Mouse (Mus musculus): ENCODE data around the gene Pip4k2b. TPM values are rescaled to one million over a fixed set of nuclear protein-coding genes. Genes with fewer than 3 reads are reported as not detected.
A peak's percentile ranks its signal among the peaks of the same experiment; 100 is the strongest.

Gene Pip4k2b
- total and polyA plus RNA-seq, 3 experiments, result 23.3 to 44.0 (median 30.8) TPM

DNA sequence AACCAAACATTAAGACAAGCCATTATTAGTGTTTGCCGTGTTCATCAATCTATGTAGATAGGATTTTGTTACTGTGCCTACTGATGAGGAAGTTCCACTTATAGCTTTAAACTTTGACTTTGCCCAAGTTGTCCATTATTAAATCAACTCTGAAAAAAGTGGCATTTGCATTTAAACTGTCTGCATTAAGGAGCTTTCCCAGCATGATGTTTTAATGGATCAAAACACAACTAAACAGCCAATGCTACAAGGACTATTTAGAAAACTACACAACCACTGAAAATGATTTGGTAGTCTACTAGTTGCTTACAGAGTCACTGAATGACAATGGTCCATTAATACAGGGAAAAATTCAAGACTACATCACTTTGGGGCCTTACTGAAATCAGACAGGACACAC is 34.4 kb upstream of the Pip4k2b start:
- peaks cover 8 to 44% of the 10 kb centered on the region in 2 experiments for H3K4me1 ChIP-seq (ENCODE audit: control insufficient read depth in 1 of 2, insufficient read depth in 2 of 2)
- in situ Hi-C loops (cut with MboI; ENCODE audit: low pct_ligation_motif_present, low pct_unique_long_range_greater_than_20kb, low sequenced_read_pairs) (no loop called here), dilution Hi-C loops (cut with MboI; ENCODE audit: extremely low pct_ligation_motif_present, extremely low pct_unique_long_range_greater_than_20kb, low sequenced_read_pairs) (no loop called here)
- peak overlapping the region; percentile 67 for H3K4me2 ChIP-seq (ENCODE audit: insufficient read depth, low read depth, poor library complexity, severe bottlenecking)
- no peak overlapping the region for H3K27ac ChIP-seq (ENCODE audit: insufficient read depth, low read depth)
- peak overlapping the region in 1 of 3 experiments; percentile 29 for H3K4me3 ChIP-seq (replicated peaks in 1 of 3; ENCODE audit: low read depth in 2 of 3, low read length in 2 of 3, poor library complexity in 1 of 3)
- H3K9me3 ChIP-seq (replicated peaks; ENCODE audit: low read length), result peaks cover 2% of the 10 kb centered on the region
- peaks cover 55 to 65% of the 10 kb centered on the region in 2 experiments for H3K36me3 ChIP-seq (replicated peaks in 1 of 2; ENCODE audit: control insufficient read depth in 1 of 2, insufficient read depth in 1 of 2, low read length in 1 of 2)
- H3K27me3 ChIP-seq (replicated peaks), result no peaks in the 10 kb centered on the region
- TF ChIP-seq ZMIZ1 (IDR thresholded peaks at IDR 0.05; ENCODE audit: low read depth, low read length) (0 out of 2 replicates have a peak, but pooled peaks have one; percentile 9), HCFC1 (IDR thresholded peaks at IDR 0.05; ENCODE audit: low read depth, low read length) (no peak), USF1 (IDR thresholded peaks at IDR 0.05; ENCODE audit: low read depth, low read length) (no peak), MAZ (IDR thresholded peaks at IDR 0.05; ENCODE audit: low read depth, low read length) (no peak), PAX5 (IDR thresholded peaks at IDR 0.05; ENCODE audit: low read length) (no peak), POLR2AphosphoS2 (IDR thresholded peaks at IDR 0.05; ENCODE audit: low read depth, low read length) (peak; percentile 79; the same call in 1 of the 2 replicates), MXI1 (IDR thresholded peaks at IDR 0.05; ENCODE audit: low read depth, low read length) (no peak), BHLHE40 (IDR thresholded peaks at IDR 0.05; ENCODE audit: low read depth, low read length) (no peak), POLR2A (IDR thresholded peaks at IDR 0.05; ENCODE audit: low read depth, low read length) (no peak), GABPA (IDR thresholded peaks at IDR 0.05; ENCODE audit: insufficient replicate concordance, low read depth, low read length) (no peak), TCF12 (IDR thresholded peaks at IDR 0.05; ENCODE audit: low read depth, low read length) (no peak), CHD2 (IDR thresholded peaks at IDR 0.05; ENCODE audit: low read length) (no peak), MAFK (IDR thresholded peaks at IDR 0.05; ENCODE audit: insufficient replicate concordance, low read length) (no peak), USF2 (conservative IDR thresholded peaks at IDR 0.05; ENCODE audit: low read depth, low read length) (no peak), MEF2A (IDR thresholded peaks at IDR 0.05; ENCODE audit: borderline replicate concordance, low read depth, low read length) (no peak), JUN (IDR thresholded peaks at IDR 0.05; ENCODE audit: insufficient read depth, low read depth, low read length) (no peak), CHD1 (IDR thresholded peaks at IDR 0.05; ENCODE audit: low read depth, low read length) (peak; percentile 24; the same call in 1 of the 2 replicates), ZC3H11A (IDR thresholded peaks at IDR 0.05; ENCODE audit: low read depth, low read length) (no peak)
- peak overlapping the region; percentile 45 for H3K9ac ChIP-seq (ENCODE audit: insufficient read depth, low read depth)
- H3K79me2 ChIP-seq (replicated peaks; ENCODE audit: control insufficient read depth, extremely low read depth, insufficient read depth, poor library complexity, severe bottlenecking), result peaks cover 39% of the 10 kb centered on the region
- no peak for DNase-seq (ENCODE audit: extremely low read depth)

DNA sequence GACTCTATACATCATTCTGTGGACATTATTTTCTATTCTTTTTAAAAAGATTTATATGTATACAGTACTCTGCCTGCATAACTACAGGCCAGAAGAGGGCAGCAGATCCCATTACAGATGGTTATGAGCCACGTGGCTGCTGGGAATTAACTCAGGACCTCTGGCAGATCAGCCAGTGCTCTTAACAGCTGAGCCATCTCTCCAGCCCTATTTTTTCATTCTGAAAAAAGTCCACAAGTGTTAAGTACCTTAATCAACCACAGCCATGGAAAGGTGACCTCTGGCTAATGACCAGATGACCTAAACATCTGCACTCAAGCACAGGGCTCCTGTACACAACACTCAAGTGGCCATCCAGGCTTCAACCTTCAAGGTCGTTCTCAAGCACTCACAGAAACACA is 32.6 kb upstream of the Pip4k2b start:
- DNase-seq (ENCODE audit: extremely low read depth), result peak; percentile 53
- no peaks in the 10 kb centered on the region for H3K27me3 ChIP-seq (replicated peaks)
- H3K4me3 ChIP-seq (replicated peaks in 1 of 3; ENCODE audit: low read depth in 2 of 3, low read length in 2 of 3, poor library complexity in 1 of 3), result no peak overlapping the region
- H3K79me2 ChIP-seq (replicated peaks; ENCODE audit: control insufficient read depth, extremely low read depth, insufficient read depth, poor library complexity, severe bottlenecking), result peaks cover 37% of the 10 kb centered on the region
- no peak overlapping the region for H3K4me2 ChIP-seq (ENCODE audit: insufficient read depth, low read depth, poor library complexity, severe bottlenecking)
- peaks cover 8 to 41% of the 10 kb centered on the region in 2 experiments for H3K4me1 ChIP-seq (ENCODE audit: control insufficient read depth in 1 of 2, insufficient read depth in 2 of 2)
- no peak overlapping the region for H3K27ac ChIP-seq (ENCODE audit: insufficient read depth, low read depth)
- H3K9me3 ChIP-seq (replicated peaks; ENCODE audit: low read length), result no peaks in the 10 kb centered on the region
- H3K9ac ChIP-seq (ENCODE audit: insufficient read depth, low read depth), result no peak overlapping the region
- TF ChIP-seq POLR2A (IDR thresholded peaks at IDR 0.05; ENCODE audit: low read depth, low read length) (peak; percentile 10; the same call in 1 of the 2 replicates), NELFE (IDR thresholded peaks at IDR 0.05; ENCODE audit: low read depth, low read length) (peak; percentile 19; the same call in 1 of the 2 replicates), MYC (IDR thresholded peaks at IDR 0.05; ENCODE audit: low read depth, low read length) (peak; percentile 84), POLR2AphosphoS2 (IDR thresholded peaks at IDR 0.05; ENCODE audit: low read depth, low read length) (no peak), CTCF (conservative IDR thresholded peaks at IDR 0.05 in 1 of 2, IDR thresholded peaks at IDR 0.05 in 1 of 2; ENCODE audit: low read depth in 2 of 2, low read length in 2 of 2) (peak in 1 of 2 experiments; percentile 47; a peak in 3 of 4 replicates), ZKSCAN1 (IDR thresholded peaks at IDR 0.05; ENCODE audit: borderline replicate concordance, low read depth, low read length) (no peak)
- dilution Hi-C loops (cut with MboI; ENCODE audit: extremely low pct_ligation_motif_present, extremely low pct_unique_long_range_greater_than_20kb, low sequenced_read_pairs), result no loop called here
- in situ Hi-C loops (cut with MboI; ENCODE audit: low pct_ligation_motif_present, low pct_unique_long_range_greater_than_20kb, low sequenced_read_pairs), result no loop called here
- H3K36me3 ChIP-seq (replicated peaks in 1 of 2; ENCODE audit: control insufficient read depth in 1 of 2, insufficient read depth in 1 of 2, low read length in 1 of 2), result peaks cover 55 to 67% of the 10 kb centered on the region in 2 experiments
